Mouse (Mus musculus) frontal cortex, adult 2 months (tissue): ENCODE data around the gene Gm4981. TPM values are rescaled to one million over a fixed set of nuclear protein-coding genes. Genes with fewer than 3 reads are reported as not detected.
"Not testable (repeated sequence)": the region's sequence is repeated elsewhere in the genome, so short reads cannot be mapped to it uniquely, and the experiment has no call there.

Experiments used
- DNase-seq, 2 experiments: peaks; one replicate each; pipeline ENCODE4 v3.0.0; 2022; ENCODE audit warnings: low spot score in 1 of 2; ENCODE audit errors: extremely low spot score in 1 of 2
- polyA plus RNA-seq: library from polyadenylated mRNA; depleted of rRNA; stranded (reverse); fragments of >200 nt; gene quantifications from 2 replicates; pipeline ENCODE4 v1.2.3, GENCODE M21; 2012; rRNA removed

Gene Gm4981
- polyA plus RNA-seq, 1 experiment = 0.12 TPM

DNA sequence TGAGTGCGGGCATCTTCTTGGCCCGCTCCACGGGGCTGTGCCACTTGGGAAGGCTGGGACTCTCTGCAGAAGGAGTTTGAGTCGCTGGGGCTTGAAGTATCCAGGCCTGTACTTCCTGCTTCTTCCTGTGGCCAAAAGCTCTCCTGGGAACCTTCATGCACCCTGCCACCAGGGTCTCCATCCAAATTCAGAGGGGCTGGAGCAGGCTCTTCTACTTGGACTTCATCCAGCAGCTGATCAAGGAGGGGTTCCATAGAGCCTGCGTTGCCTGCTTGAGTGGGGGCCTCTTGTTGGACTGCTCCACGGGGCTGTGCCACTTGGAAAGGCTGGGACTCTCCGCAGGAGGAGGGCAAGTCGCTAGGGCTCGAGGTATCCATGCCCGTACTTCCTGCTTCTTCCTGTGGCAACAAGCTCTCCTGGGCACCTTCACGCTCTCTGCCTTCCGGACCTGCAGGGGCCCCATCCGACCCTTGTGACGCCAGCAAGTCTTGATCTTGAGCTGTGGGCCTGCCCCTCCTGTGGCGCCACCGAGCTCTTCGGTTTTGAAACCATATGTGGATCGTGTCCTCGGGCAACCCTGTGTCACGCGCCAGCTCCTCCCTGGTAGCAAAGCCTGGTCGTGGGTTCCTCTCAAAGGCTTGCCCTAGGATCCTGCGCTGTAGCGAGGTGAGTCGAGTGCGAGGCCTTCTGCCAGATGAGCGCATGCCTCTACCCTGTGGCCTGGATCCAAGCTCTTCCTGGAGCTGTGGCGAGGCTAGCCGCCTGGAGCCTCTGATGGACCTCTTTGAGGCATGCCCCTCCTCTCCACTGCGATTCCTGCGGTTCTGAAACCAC lies 12.3 kb downstream of the Gm4981 start:
- DNase-seq = not testable (repeated sequence)

DNA sequence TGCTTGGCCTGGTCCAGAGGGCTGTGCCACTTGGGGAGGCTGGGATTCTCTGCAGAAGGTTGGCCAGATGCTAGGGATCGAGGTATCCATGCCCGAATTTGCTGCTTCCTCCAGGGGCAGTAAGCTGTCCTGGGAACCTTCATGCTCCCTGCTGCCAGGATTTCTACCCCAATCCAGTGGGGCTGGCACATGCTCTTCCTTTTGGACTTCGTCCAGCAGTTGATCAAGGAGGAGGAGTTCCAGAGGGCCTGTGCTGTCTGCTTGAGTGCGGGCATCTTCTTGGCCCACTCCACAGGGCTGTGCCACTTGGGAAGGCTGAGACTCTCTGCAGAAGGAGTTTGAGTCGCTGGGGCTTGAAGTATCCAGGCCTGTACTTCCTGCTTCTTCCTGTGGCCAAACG lies 13.3 kb downstream of the Gm4981 start:
- not testable (repeated sequence) for DNase-seq

DNA sequence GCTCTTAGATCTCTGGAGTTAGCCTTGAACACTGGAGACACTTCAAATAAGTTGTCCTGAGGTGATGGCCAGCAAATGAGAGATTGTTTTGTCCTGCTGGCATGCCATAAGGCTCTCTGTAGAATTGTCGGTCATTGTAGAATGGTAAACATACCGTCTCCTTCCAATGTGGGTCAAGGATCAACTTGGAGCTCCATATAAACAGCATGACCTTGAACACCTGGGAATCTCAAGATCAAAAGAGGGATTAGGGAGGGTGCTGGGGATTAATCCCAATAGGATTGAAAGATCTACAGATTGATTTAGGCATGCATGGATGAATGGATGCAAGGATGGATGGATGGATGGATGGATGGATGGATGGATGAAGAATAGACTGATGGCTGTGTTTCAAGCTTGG lies 14.9 kb downstream of the Gm4981 start:
- DNase-seq = not testable (repeated sequence)

DNA sequence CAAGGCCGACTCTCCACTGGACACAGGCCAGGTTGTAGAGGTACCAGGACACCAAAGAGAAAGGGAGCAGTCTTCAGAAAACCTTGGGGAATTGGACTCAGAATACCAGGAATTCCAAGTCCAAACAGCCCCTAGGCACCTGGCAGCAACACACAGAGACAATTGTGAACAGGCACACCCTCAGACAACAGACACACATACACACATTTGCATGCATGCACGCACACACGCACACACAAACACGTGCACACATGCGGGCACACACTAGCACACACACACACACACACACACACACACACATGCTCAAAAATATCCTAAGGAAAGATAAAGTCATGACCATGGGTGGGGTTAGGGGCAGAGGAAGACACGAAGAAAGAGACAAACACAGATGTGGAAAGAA lies 15.8 kb downstream of the Gm4981 start:
- no peak for DNase-seq

DNA sequence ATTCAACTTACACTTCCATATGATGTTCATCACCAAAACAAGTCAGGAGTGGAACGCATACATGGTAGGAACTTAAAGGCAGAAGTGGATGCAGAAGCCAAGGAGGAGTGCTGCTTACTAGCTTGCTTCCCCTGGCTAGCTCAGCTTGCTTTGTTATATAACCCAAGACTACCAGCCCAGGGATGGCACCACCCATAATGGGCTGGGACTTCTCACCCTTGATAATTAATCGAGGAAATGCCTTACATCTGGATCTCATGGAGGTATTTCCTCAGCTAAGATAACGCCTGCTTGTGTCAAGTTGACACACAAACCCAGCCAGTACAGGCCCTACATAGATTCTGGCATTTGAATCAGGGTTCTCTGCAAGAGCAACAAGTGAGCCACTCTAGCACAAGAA lies 19.1 kb downstream of the Gm4981 start:
- no peak for DNase-seq

DNA sequence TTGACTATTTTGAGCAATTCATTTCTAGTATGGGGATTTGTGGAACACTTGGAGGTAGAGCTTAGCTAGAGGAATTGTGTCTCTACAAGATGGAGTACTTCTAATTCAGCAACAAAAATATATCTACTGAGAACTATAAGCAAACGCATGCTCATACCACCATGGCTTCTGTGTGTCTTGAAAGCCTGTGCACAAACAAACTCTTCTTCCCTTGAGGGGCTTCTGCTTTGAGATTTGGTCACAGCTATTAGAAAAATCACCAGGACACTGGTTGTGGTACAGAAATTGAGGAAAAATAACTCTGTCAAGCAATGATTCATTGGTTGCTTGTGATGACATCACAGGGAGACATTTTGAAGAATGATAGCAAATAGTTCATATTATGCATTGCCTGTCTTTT lies 21.1 kb downstream of the Gm4981 start:
- no peak for DNase-seq

DNA sequence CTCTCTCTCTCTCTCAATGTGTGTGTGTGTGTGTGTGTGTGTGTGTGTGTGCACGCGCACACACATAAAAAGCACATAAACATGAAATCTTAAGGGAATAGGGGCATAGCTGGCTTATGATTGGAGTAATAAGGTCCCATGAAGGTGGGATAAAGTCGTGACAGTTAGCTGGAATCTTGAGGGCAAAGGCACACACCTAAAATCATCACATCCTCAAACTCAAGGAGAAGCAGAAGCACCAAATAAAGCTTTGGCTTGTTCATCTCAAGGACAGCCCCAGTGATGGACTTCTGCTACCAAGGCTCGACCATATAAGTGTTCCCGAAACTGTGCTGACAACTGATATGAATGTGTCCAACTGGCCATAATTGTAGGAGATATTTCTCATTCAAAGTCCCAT lies 21.6 kb downstream of the Gm4981 start:
- DNase-seq = no peak

DNA sequence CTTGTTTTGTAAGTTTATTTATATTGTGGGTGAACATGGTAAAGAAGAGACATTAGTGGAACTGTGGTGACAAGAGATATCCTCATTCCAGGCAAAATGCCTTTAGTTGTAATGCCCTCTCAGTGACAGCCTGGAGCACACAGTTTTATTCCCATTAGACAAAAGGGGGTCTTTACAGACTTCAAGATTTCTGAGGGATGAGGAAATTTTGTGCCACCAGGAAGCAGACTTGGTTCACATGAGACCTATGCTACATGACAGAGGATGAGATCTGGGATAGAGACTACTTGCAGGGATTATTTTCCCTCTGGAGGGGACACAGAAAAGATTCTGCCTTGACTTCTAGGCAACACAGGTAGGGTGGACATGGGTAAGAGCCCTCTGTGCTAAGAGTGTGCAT lies 22.0 kb downstream of the Gm4981 start:
- no peak for DNase-seq

DNA sequence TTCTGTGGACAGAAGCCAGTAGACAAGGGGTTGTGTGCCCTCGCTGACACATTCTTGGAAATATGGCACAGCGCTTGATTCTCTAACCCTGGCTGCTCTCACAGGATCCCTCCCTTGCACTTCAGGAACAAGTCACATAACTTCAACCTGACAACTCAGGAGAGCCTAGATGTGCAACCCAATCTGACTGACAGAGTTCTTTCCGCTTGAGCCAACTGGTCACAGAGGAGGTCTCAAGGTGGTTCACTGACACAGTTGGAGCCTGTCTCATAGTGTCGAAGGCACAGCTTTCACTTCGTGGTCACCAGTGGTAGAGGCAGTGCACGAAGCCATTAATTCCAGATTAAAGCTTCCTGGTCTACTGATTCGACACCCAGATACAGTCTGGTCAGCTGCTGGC lies 24.3 kb downstream of the Gm4981 start:
- DNase-seq = no peak

DNA sequence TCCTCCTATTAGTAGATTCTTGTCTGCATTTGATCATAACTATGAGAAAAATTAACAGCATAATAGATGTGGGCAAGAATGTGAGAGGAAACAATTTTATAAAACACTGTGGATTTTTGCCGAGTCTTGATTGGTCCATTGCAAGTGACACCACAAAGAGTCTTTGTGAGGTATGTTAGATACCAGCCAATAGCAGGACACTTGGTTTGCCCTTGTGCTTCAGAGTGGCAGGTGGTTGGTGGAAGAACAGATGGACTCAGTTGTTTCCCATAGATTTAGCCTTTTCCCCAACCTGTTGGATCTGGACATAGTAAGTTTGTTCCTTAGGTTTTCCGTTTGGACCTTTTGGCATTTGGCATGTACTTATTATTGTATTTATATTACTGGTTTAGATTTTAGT lies 25.3 kb downstream of the Gm4981 start:
- no peak for DNase-seq

DNA sequence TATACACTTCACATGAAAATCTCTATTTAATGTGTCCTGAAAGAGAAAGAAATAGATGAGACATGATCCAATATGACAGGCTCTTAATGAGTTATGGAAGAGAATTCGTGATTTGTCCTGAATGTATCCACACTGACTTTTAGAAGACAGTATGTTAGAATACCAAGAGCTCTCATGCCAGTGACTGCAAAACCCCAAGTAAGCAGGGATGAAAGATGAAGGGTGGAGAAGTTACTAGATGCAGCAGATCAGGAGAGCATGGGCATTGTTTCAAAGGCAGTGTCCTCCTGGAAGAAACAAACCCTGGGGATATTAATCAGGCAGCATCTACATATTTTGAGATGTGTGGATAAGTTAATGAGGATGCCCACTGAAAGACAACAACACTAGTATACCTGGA lies 26.0 kb downstream of the Gm4981 start:
- DNase-seq = no peak

DNA sequence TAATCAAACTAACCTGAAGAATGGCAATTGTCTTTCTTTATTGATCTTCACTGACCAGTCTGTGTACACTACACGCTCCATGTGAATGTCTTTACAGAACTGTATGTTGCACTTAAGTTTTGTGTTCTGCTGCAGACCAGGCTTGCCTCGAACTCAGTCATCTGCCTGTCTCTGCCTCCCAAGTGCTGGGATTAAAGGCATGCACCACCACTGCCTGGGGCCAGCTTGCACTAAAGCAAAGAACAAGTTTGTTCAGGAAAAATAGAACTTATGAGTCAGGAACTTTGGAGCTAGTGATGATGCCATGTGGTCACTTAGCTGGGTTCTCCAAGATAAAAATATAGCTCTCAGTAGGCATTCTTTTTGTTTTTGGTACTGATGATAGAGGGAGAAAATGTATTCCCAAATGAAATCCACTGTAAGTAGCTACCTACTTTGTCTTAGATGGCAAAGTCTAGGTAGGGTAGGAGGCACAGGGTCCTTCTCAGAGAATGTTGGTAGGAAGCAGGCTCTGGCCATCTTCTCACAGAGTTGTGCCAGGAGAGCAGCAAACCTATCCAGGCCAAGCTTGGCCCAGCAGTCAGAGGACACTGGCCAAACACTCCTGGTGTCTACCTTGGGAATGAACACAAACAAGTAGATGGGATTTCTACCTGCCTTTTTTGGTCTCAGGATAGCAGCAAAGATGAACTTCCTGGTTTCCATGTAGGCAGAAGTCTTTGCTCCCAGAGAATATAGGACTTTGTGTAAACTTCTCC lies 26.6 kb downstream of the Gm4981 start:
- DNase-seq = no peak

DNA sequence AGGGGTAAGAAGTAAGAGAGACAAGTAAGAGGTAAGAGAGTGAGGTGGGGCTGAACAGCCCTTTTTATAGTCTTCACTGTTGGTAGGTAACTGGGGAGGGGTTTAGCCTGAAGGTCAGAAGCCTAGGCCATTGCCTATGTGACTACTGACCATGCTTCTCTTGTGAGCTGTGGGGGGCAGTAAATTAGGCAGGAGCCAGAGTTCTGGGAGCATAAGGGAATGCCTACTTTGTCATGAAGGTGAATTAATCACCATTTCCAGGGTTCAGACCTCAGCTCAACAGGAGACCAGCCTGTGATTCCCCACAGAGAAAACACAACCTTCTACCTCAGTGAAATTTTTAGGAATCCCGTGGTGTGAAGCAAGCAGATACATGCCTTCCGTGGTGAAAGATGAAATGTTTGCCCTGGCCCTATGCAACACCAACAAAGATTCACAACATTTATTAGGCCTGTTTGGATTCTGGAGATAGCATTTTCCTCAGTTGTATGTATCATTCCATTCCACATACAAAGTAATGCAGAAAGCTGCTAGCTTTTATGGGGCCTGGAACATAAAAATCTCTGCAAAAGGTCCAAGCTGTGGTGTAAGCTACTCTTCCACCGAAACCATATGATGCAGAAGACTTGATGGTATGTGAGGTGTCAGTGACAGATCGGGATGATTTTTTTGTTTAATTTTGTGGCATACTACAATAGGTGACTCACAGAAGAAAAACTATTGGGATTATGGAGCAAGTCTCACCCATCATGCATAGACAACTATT lies 29.7 kb downstream of the Gm4981 start:
- DNase-seq = no peak

DNA sequence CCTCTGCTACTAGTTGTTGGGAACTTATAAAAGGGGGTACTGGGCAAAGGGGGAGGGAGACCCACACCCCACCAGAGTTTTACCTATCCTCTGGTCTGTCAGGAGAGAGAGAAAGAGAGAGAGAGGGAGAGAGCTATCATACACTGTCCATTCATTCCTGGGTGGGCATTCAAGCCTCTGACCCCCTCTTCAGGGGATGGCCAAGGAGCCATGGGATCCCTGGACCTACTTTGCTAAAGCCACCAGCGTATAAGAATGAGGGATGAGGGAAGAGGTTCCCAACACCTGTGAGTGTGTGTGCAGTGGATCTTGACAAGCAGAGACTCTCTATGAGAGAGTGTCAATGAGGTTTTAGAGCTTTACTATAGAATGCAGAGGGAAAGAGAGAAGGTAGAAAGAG lies 30.5 kb downstream of the Gm4981 start:
- DNase-seq = no peak

Other genes with a start within 250 kb of the Gm4981 start
- gene AW822073, start 11.8 kb downstream of the Gm4981 start, polyA plus RNA-seq = 0.06 TPM in 1 of 2 replicates, not detected in the other
- 0.10 TPM in 1 of 2 replicates, not detected in the other for gene Duxf3, start 4.0 kb downstream of the Gm4981 start, polyA plus RNA-seq
- 60.3 and 61.4 TPM in 2 replicates for gene Gcc2, start 18.8 kb upstream of the Gm4981 start, polyA plus RNA-seq
- 18.8 and 20.3 TPM in 2 replicates for gene Lims1, start 86.8 kb upstream of the Gm4981 start, polyA plus RNA-seq
- gene Ranbp2, start 210.2 kb upstream of the Gm4981 start, polyA plus RNA-seq = 17.5 and 18.7 TPM in 2 replicates